Mouse (Mus musculus): ENCODE data around the gene Ccdc57.

- TF ChIP-seq CTCF (IDR thresholded peaks at IDR 0.05; ENCODE audit: borderline replicate concordance, control insufficient read depth, extremely low read depth, insufficient read depth, low read length, poor library complexity) (no peak), POLR2A (IDR thresholded peaks at IDR 0.05; ENCODE audit: control insufficient read depth, extremely low read depth, insufficient read depth, low read length, poor library complexity) (no peak)
Observed at GRCm38 (mm10) chr11:120822321-120822720, 110.4 kb downstream of the Ccdc57 start.

Measured in thymus, adult 2 months (tissue).